ENCODE assay signal across 16 mouse cellular contexts in genomic region chr15:12027807-12028206, GRCm38 (mm10).
"Had no signal": no experiment of that assay in that cellular context is flagged by ENCODE, and none has a peak within 500 bp of the region (broad histone marks: within the 10 kb centered on the region; RNA-seq: fewer than 3 reads in every experiment).

No protein-coding gene starts in this region.

- H3K4me2 ChIP-seq: intestine, embryonic 15.5 days; limb, embryonic 13.5 days; midbrain, embryonic 12.5 days; neural tube, embryonic 15.5 days; stomach, embryonic 15.5 days had no signal

- H3K9me3 ChIP-seq: intestine, embryonic 15.5 days; limb, embryonic 13.5 days; midbrain, embryonic 12.5 days; neural tube, embryonic 15.5 days; stomach, embryonic 15.5 days had no signal

- H3K27me3 ChIP-seq: intestine, embryonic 15.5 days; limb, embryonic 13.5 days; midbrain, embryonic 12.5 days; neural tube, embryonic 15.5 days; stomach, embryonic 15.5 days had no signal

- DNase-seq: kidney, adult 18-20 months; kidney, postnatal 36 days; left cerebral cortex, postnatal 4 days; lung, adult 18-20 months; lung, postnatal 4 days; right cerebral cortex, postnatal 4 days; spleen, adult 18-20 months; thymus, postnatal 25 days had no signal

- H3K4me3 ChIP-seq: intestine, embryonic 15.5 days; limb, embryonic 13.5 days; midbrain, embryonic 12.5 days; myocyte; neural tube, embryonic 15.5 days; stomach, embryonic 15.5 days had no signal

- ATAC-seq: intestine, embryonic 15.5 days had no signal

- H3K4me1 ChIP-seq: intestine, embryonic 15.5 days; midbrain, embryonic 12.5 days; stomach, embryonic 15.5 days had no signal

- H3K9ac ChIP-seq: intestine, embryonic 15.5 days; limb, embryonic 13.5 days; liver, embryonic 14.5 days; midbrain, embryonic 12.5 days; neural tube, embryonic 15.5 days; stomach, embryonic 15.5 days had no signal

- H3K36me3 ChIP-seq: intestine, embryonic 15.5 days; limb, embryonic 13.5 days; midbrain, embryonic 12.5 days; neural tube, embryonic 15.5 days; stomach, embryonic 15.5 days had no signal

- H3K27ac ChIP-seq: intestine, embryonic 15.5 days; kidney, postnatal 0 days; limb, embryonic 13.5 days; liver, embryonic 14.5 days; midbrain, embryonic 12.5 days; neural tube, embryonic 15.5 days; stomach, embryonic 15.5 days had no signal
